Mouse (Mus musculus): ENCODE data around the gene Zfp286. TPM values are rescaled to one million over a fixed set of nuclear protein-coding genes. Genes with fewer than 3 reads are reported as not detected.

Gene Zfp286
- polyA plus RNA-seq, 1 experiment = 3.6 TPM

DNA sequence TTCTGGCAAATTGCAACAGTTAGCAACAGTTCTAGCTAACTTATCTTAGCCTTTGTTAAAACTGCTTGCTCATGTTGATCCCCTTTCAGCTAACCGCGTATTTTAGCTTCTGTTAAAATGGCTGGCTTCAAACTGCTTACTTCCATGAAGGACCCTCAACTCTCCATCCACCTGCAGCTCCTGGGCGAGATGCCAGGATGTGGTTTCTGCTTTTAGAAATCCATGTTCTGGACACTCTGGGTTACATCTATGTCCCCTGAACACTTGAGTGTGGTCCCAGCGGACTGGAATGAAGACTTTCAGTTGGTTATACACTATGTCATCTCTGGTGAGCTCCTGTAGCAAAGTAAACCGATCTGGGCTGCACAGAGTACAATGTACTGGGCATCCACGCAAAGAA, 23.0 kb upstream of the Zfp286 start:
- Histone ChIP-seq H3K4me1 (ENCODE audit: control insufficient read depth, insufficient read depth, low read length) (no peaks in the 10 kb centered on the region), H3K27ac (ENCODE audit: insufficient read depth, low read length) (no peak overlapping the region)

DNA sequence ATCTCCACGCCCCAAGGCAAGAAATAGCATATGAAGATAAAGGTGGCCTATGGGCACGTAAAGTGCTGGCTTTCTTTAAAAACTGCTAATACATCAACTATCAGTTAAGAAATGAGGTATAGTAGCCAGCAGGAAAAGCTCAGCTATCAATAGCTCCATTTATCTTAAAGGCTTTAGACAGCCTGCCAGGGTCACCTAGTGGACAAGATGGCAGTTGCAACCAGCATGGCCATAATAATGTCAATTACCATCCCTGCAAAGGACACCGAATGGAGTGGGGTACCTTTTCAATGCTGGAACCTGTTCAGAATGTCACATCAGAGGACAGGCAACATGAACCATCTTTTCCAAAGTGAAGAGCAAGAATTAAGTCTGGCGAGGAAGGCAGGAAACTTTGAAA, 19.9 kb upstream of the Zfp286 start:
- Histone ChIP-seq H3K4me3 (ENCODE audit: low read depth, low read length) (no peak overlapping the region), H3K36me3 (ENCODE audit: control insufficient read depth, insufficient read depth, low read length, poor library complexity, severe bottlenecking) (no peaks in the 10 kb centered on the region), H3K4me1 (ENCODE audit: control insufficient read depth, insufficient read depth, low read length) (no peaks in the 10 kb centered on the region), H3K9me3 (replicated peaks; ENCODE audit: control insufficient read depth, insufficient read depth, low read length, poor library complexity, severe bottlenecking) (peaks cover 7% of the 10 kb centered on the region), H3K9ac (ENCODE audit: low read depth, poor library complexity, severe bottlenecking) (no peak overlapping the region), H3K27me3 (ENCODE audit: control insufficient read depth, insufficient read depth, low read length, poor library complexity, severe bottlenecking) (no peaks in the 10 kb centered on the region; the same call in 1 of the 2 replicates), H3K27ac (ENCODE audit: insufficient read depth, low read length) (no peak overlapping the region)
- TF ChIP-seq EP300 (IDR thresholded peaks at IDR 0.05; ENCODE audit: insufficient read depth, low read depth, low read length) (no peak), CTCF (IDR thresholded peaks at IDR 0.05; ENCODE audit: low read depth, low read length) (peak; percentile 2)

More for the DNA sequence above, 23.0 kb upstream of the Zfp286 start:
- Histone ChIP-seq H3K9me3 (replicated peaks; ENCODE audit: control insufficient read depth, insufficient read depth, low read length, poor library complexity, severe bottlenecking) (no peaks in the 10 kb centered on the region), H3K27me3 (ENCODE audit: control insufficient read depth, insufficient read depth, low read length, poor library complexity, severe bottlenecking) (no peaks in the 10 kb centered on the region; the same call in 1 of the 2 replicates), H3K9ac (ENCODE audit: low read depth, poor library complexity, severe bottlenecking) (no peak overlapping the region), H3K36me3 (ENCODE audit: control insufficient read depth, insufficient read depth, low read length, poor library complexity, severe bottlenecking) (no peaks in the 10 kb centered on the region), H3K4me3 (ENCODE audit: low read depth, low read length) (no peak overlapping the region)
- no peak for TF ChIP-seq EP300 (IDR thresholded peaks at IDR 0.05; ENCODE audit: insufficient read depth, low read depth, low read length)

DNA sequence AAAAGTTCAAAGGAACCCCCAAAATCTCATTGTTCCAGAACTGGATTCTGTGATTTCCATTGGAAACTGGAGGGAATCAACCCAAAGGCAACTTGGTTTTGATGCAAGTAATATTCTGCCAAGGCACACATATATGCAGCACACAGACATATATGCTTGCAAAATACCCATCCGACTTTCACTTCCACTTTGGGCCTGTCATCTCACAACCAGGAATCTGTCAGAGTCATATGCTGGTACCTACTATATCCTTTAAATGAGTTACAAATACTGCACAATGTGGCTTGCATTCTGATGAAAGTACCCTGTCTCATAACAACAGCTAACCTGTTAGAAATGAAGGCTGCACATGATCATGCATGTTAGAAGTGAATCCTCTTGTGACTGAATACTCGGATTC, 18.7 kb upstream of the Zfp286 start:
- TF ChIP-seq POLR2A (IDR thresholded peaks at IDR 0.05; ENCODE audit: insufficient read depth, low read length) (no peak), CTCF (IDR thresholded peaks at IDR 0.05; ENCODE audit: low read depth, low read length) (no peak)
- no peaks in the 10 kb centered on the region; the same call in 1 of the 2 replicates for H3K27me3 ChIP-seq (ENCODE audit: control insufficient read depth, insufficient read depth, low read length, poor library complexity, severe bottlenecking)
- no peak overlapping the region for H3K9ac ChIP-seq (ENCODE audit: low read depth, poor library complexity, severe bottlenecking)
- H3K36me3 ChIP-seq (ENCODE audit: control insufficient read depth, insufficient read depth, low read length, poor library complexity, severe bottlenecking) = no peaks in the 10 kb centered on the region
- H3K4me1 ChIP-seq (ENCODE audit: control insufficient read depth, insufficient read depth, low read length) = no peaks in the 10 kb centered on the region
- no peak overlapping the region for H3K27ac ChIP-seq (ENCODE audit: insufficient read depth, low read length)
- H3K4me3 ChIP-seq (ENCODE audit: low read depth, low read length) = no peak overlapping the region
- H3K9me3 ChIP-seq (replicated peaks; ENCODE audit: control insufficient read depth, insufficient read depth, low read length, poor library complexity, severe bottlenecking) = peaks cover 7% of the 10 kb centered on the region

DNA sequence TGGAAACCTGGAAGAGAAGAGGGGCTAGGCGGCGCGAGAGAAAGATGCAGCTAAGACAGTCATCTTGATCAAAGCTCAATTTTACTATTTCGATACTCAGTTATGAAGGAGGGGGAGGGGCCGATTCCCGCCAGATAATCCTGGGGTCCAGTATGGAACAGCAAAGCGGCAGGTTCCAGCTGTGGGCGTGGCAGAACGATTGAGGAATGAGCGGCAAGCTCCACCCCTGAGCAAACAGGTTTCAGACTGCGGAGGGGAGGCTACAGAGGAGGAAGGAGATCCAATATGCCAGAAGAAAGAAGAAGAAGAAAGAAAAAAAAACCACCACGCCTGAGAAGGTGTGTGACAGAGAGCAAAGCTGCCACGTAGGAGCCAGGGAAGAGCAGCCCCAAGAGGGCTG, 14.9 kb upstream of the Zfp286 start:
- Histone ChIP-seq H3K9ac (ENCODE audit: low read depth, poor library complexity, severe bottlenecking) (no peak overlapping the region), H3K27ac (ENCODE audit: insufficient read depth, low read length) (no peak overlapping the region), H3K4me3 (ENCODE audit: low read depth, low read length) (peak overlapping the region; percentile 31), H3K9me3 (replicated peaks; ENCODE audit: control insufficient read depth, insufficient read depth, low read length, poor library complexity, severe bottlenecking) (peaks cover 7% of the 10 kb centered on the region), H3K4me1 (ENCODE audit: control insufficient read depth, insufficient read depth, low read length) (no peaks in the 10 kb centered on the region), H3K27me3 (ENCODE audit: control insufficient read depth, insufficient read depth, low read length, poor library complexity, severe bottlenecking) (no peaks in the 10 kb centered on the region), H3K36me3 (ENCODE audit: control insufficient read depth, insufficient read depth, low read length, poor library complexity, severe bottlenecking) (no peaks in the 10 kb centered on the region)
- TF ChIP-seq POLR2A (IDR thresholded peaks at IDR 0.05; ENCODE audit: insufficient read depth, low read length) (no peak), EP300 (IDR thresholded peaks at IDR 0.05; ENCODE audit: insufficient read depth, low read depth, low read length) (no peak), CTCF (IDR thresholded peaks at IDR 0.05; ENCODE audit: low read depth, low read length) (no peak)

DNA sequence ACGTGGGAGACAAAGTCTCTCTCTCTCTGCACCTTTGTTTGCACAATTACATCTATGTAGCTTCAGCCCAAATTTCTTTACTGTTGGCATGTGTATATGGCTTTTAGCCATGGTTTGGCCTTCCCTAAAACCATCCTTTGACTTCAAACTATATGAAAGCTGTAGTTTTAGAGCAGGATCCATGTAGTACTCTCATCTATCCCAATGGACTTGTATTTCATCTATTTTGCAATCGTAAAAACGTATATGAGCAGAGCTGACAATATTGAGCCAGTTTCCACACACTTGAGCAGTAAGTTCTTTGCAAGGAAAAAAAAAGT, 315 bp upstream of the Zfp286 start:
- H3K27ac ChIP-seq (ENCODE audit: insufficient read depth, low read length) = no peak overlapping the region
- no peaks in the 10 kb centered on the region for H3K4me1 ChIP-seq (ENCODE audit: control insufficient read depth, insufficient read depth, low read length)
- no peaks in the 10 kb centered on the region for H3K36me3 ChIP-seq (ENCODE audit: control insufficient read depth, insufficient read depth, low read length, poor library complexity, severe bottlenecking)
- no peak for TF ChIP-seq CTCF (IDR thresholded peaks at IDR 0.05; ENCODE audit: low read depth, low read length)
- TF ChIP-seq POLR2A (IDR thresholded peaks at IDR 0.05; ENCODE audit: insufficient read depth, low read length) = no peak
- TF ChIP-seq EP300 (IDR thresholded peaks at IDR 0.05; ENCODE audit: insufficient read depth, low read depth, low read length) = no peak
- peak overlapping the region; percentile 72 for H3K4me3 ChIP-seq (ENCODE audit: low read depth, low read length)
- H3K9ac ChIP-seq (ENCODE audit: low read depth, poor library complexity, severe bottlenecking) = no peak overlapping the region
- H3K27me3 ChIP-seq (ENCODE audit: control insufficient read depth, insufficient read depth, low read length, poor library complexity, severe bottlenecking) = no peaks in the 10 kb centered on the region; the same call in 1 of the 2 replicates
- no peaks in the 10 kb centered on the region for H3K9me3 ChIP-seq (replicated peaks; ENCODE audit: control insufficient read depth, insufficient read depth, low read length, poor library complexity, severe bottlenecking)

DNA sequence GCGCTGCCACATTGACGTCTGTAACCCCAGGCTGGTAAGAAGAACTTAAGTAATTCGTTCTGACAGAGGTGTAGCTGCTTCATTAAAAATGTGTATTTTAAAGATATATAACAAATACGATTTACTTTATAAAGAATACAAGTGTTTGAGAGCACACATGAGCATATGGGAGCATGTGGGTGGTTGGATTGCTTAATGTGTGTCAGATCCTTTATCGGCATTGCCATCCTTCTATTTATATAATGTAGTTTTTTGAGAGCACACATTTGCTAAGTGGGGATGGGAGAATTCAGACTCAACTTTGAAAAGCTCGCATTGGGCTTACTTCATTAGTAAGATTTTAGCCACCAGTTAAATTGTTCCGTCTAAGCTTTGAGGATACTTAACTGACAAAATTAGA, 12.8 kb downstream of the Zfp286 start:
- no peaks in the 10 kb centered on the region for H3K27me3 ChIP-seq (ENCODE audit: control insufficient read depth, insufficient read depth, low read length, poor library complexity, severe bottlenecking)
- no peaks in the 10 kb centered on the region for H3K4me1 ChIP-seq (ENCODE audit: control insufficient read depth, insufficient read depth, low read length)
- H3K9ac ChIP-seq (ENCODE audit: low read depth, poor library complexity, severe bottlenecking) = no peak overlapping the region
- TF ChIP-seq EP300 (IDR thresholded peaks at IDR 0.05; ENCODE audit: insufficient read depth, low read depth, low read length) (no peak), POLR2A (IDR thresholded peaks at IDR 0.05; ENCODE audit: insufficient read depth, low read length) (no peak), CTCF (IDR thresholded peaks at IDR 0.05; ENCODE audit: low read depth, low read length) (no peak)
- no peak overlapping the region for H3K27ac ChIP-seq (ENCODE audit: insufficient read depth, low read length)
- peaks cover 16% of the 10 kb centered on the region for H3K9me3 ChIP-seq (replicated peaks; ENCODE audit: control insufficient read depth, insufficient read depth, low read length, poor library complexity, severe bottlenecking)
- no peaks in the 10 kb centered on the region; the same call in 1 of the 2 replicates for H3K36me3 ChIP-seq (ENCODE audit: control insufficient read depth, insufficient read depth, low read length, poor library complexity, severe bottlenecking)
- no peak overlapping the region for H3K4me3 ChIP-seq (ENCODE audit: low read depth, low read length)
